Mouse (Mus musculus) liver, embryonic 14.5 days (tissue): Measurements from ENCODE around the gene Cc2d2a. TPM values are rescaled to one million over a fixed set of nuclear protein-coding genes. Genes with fewer than 3 reads are reported as not detected.

Experiments used
- ATAC-seq: fragments of 200-750 bp; cut with Nextera tagmentation; 2 replicates; pipeline ENCODE4 v1.8.0; 2017; ENCODE audit warnings: moderate number of reproducible peaks, mild to moderate bottlenecking, moderate library complexity; ENCODE audit not compliant: insufficient read depth
- DNase-seq, 3 experiments: peaks; one replicate each; pipeline ENCODE4 v3.0.0-alpha.2; 2012 to 2013; ENCODE audit warnings: low read depth in 3 of 3, low spot score in 3 of 3
- H3K27ac ChIP-seq: fragments of 300-500 bp; sonication (generic); 2 replicates; pipeline ENCODE4 v1.5.1; 2014; ENCODE audit warnings: moderate library complexity, mild to moderate bottlenecking, control low read depth, inconsistent platforms
- H3K27me3 ChIP-seq: fragments of 300-500 bp; sonication (generic); 2 replicates; pipeline ENCODE4 v1.6.1; 2014; ENCODE audit warnings: mild to moderate bottlenecking, low read length, moderate library complexity; ENCODE audit not compliant: control insufficient read depth, insufficient read depth
- H3K36me3 ChIP-seq: fragments of 300-500 bp; sonication (generic); replicated peaks from 2 replicates; pipeline ENCODE4 v1.6.1; 2014; ENCODE audit warnings: low read depth; ENCODE audit not compliant: control insufficient read depth, insufficient read depth
- H3K4me1 ChIP-seq, 2 experiments: fragments of 200-500 bp in 1 of 2; fragments of 300-500 bp in 1 of 2; sonication (generic) in 1 of 2; replicated peaks; 2 replicates each; pipeline ENCODE4 v1.6.1; 2012 to 2014; ENCODE audit warnings: antibody characterized with exemption in 1 of 2, inconsistent platforms in 1 of 2, low read length in 1 of 2; ENCODE audit not compliant: control insufficient read depth in 2 of 2, insufficient read depth in 2 of 2
- H3K4me2 ChIP-seq: fragments of 300-500 bp; sonication (generic); 2 replicates; pipeline ENCODE4 v1.6.1; 2014; ENCODE audit warnings: low read depth, mild to moderate bottlenecking, control low read depth, moderate library complexity
- H3K4me3 ChIP-seq, 2 experiments: fragments of 200-500 bp in 1 of 2; fragments of 300-500 bp in 1 of 2; sonication (generic) in 1 of 2; 2 replicates each; pipeline ENCODE4 v1.5.1; 2012 to 2014; ENCODE audit warnings: low read depth in 2 of 2, low read length in 2 of 2, mild to moderate bottlenecking in 2 of 2, control low read depth in 1 of 2, inconsistent platforms in 1 of 2, moderate library complexity in 1 of 2; ENCODE audit not compliant: insufficient read depth in 1 of 2
- H3K9ac ChIP-seq: fragments of 300-500 bp; sonication (generic); replicated peaks from 2 replicates; pipeline ENCODE4 v1.6.1; 2014; ENCODE audit warnings: mild to moderate bottlenecking, control low read depth, moderate library complexity
- H3K9me3 ChIP-seq: fragments of 300-500 bp; sonication (generic); 2 replicates; pipeline ENCODE4 v1.6.1; 2016; ENCODE audit warnings: low read length, mixed read lengths; ENCODE audit not compliant: control insufficient read depth
- CTCF ChIP-seq: IDR thresholded peaks from 2 replicates; pipeline ENCODE4 v1.5.1; 2016; ENCODE audit warnings: antibody characterized with exemption, low read depth, control low read depth
- EP300 ChIP-seq: IDR thresholded peaks from 2 replicates; pipeline ENCODE4 v1.6.1; 2016; ENCODE audit warnings: antibody characterized with exemption, low read depth
- WGBS: fragments of 180-500 bp; shearing (Covaris S2); extraction: QIAGEN DNeasy Blood & Tissue Kit; methylation state at CpG from one replicate; pipeline ENCODE4 v1.1.7; 2014; ENCODE audit not compliant: insufficient replicate concordance; 5-methylcytosine and 5-hydroxymethylcytosine counted together
- polyA plus RNA-seq, 2 experiments: library from polyadenylated mRNA; depleted of rRNA in 1 of 2; stranded (reverse) in 1 of 2; unstranded in 1 of 2; fragments of >200 nt; fragmentation: Nextera tagmentation in 1 of 2; extraction: Ambion mirVana in 1 of 2; gene quantifications; 2 replicates each; pipeline versions ENCODE4 v1.2.1 to v1.2.3; 2012 to 2014

Gene Cc2d2a
- polyA plus RNA-seq (2012; rRNA removed), result 0.98 and 1.4 TPM in 2 replicates
- polyA plus RNA-seq (2014; fragmentation: Nextera tagmentation; extraction: Ambion mirVana), result 0.75 and 1.3 TPM in 2 replicates

GRCm38 (mm10) chr5:43661997-43662961, at the start of gene Cc2d2a:
Cc2d2a (plus strand) TSS chr5:43662346.
- Histone ChIP-seq H3K9me3 (no peaks in the 10 kb centered on the region), H3K27me3 (no peaks in the 10 kb centered on the region), H3K4me3 (peak within 1 kb of the TSS; percentile 37 to 63), H3K4me1 (peaks cover 0 to 4% of the 10 kb centered on the region in 2 experiments; a peak in 2 of 4 replicates), H3K9ac (no peak within 1 kb of the TSS; the same call in 1 of the 2 replicates), H3K4me2 (peak within 1 kb of the TSS; percentile 45), H3K36me3 (no peaks in the 10 kb centered on the region), H3K27ac (no peak within 1 kb of the TSS)
- ATAC-seq (0 out of 2 replicates have a peak, but pooled peaks have one; percentile 18), DNase-seq (peak in 1 of 3 experiments; percentile 9)
- WGBS, result 14% methylated on average over 19 of the region's 19 CpGs
- no peak for TF ChIP-seq EP300

DNA sequence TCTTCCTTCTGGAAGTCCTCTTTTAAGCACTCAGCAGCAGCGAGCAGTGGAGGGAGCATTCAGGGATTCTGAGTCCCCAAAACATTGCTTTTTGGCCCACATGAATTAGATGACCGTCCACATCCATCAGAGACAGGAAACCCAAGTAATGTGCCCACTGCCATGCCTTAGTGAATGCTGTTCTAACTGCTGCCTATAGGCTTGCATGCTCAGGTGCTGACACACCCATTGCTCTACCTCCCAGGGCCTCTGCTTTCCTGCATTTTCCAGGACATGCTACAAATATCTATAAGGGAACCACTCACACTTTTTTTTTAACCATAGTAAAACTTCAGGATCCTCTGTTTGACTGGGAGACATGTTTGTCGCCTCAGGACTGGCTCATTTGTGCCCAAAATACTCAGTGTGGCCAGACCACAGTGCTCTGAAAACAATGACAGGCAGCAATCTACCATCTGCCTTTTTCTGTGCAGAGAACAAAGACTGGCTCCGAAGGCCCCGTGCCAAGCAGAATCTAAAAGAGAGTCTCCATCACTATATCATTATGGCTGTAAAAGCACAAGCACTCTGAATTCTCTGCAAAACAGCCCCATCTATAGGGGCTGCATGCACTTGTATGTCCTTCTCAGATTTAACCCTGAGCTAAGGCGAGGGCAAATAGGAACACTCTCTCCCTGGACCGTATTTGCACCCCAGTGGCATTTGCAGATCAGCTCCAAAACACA, 40.4 kb upstream of the Cc2d2a start:
- TF ChIP-seq CTCF (no peak), EP300 (no peak)
- DNase-seq, result no peak
- no peak overlapping the region for H3K9ac ChIP-seq

DNA sequence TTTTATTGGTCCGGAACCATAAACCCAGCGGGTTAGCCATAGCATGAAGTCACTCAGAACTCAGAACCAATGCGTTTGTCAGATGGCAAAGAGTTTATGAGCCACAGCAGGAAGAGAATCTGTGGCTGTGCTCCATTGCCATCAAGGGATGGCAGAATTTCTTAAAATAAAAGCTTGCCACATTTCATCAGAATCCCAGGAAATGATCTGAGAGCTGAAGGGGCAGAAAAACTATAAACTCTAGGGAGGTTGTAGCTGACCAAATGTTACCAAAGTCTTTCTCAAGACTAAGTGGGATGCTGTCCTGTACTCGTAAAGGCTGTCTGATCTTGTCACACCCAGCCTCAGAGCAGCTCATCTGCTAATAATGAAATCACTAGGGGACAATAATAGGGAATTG, 36.7 kb upstream of the Cc2d2a start:
- Histone ChIP-seq H3K27ac (no peak overlapping the region), H3K4me3 (no peak overlapping the region), H3K27me3 (no peaks in the 10 kb centered on the region), H3K9ac (no peak overlapping the region), H3K9me3 (no peaks in the 10 kb centered on the region), H3K4me2 (no peak overlapping the region), H3K36me3 (no peaks in the 10 kb centered on the region), H3K4me1 (no peaks in the 10 kb centered on the region)
- ATAC-seq (no peak), DNase-seq (no peak)
- 58% methylated on average over 4 of the region's 4 CpGs for WGBS
- no peak for TF ChIP-seq CTCF
- no peak for TF ChIP-seq EP300

More for the DNA sequence above, 40.4 kb upstream of the Cc2d2a start:
- H3K27me3 ChIP-seq, result no peaks in the 10 kb centered on the region
- WGBS, result 45% methylated on average over 7 of the region's 7 CpGs
- H3K4me1 ChIP-seq, result no peaks in the 10 kb centered on the region
- no peaks in the 10 kb centered on the region for H3K9me3 ChIP-seq
- H3K4me3 ChIP-seq, result no peak overlapping the region
- no peak overlapping the region for H3K4me2 ChIP-seq
- no peak for ATAC-seq
- no peaks in the 10 kb centered on the region for H3K36me3 ChIP-seq
- no peak overlapping the region for H3K27ac ChIP-seq

DNA sequence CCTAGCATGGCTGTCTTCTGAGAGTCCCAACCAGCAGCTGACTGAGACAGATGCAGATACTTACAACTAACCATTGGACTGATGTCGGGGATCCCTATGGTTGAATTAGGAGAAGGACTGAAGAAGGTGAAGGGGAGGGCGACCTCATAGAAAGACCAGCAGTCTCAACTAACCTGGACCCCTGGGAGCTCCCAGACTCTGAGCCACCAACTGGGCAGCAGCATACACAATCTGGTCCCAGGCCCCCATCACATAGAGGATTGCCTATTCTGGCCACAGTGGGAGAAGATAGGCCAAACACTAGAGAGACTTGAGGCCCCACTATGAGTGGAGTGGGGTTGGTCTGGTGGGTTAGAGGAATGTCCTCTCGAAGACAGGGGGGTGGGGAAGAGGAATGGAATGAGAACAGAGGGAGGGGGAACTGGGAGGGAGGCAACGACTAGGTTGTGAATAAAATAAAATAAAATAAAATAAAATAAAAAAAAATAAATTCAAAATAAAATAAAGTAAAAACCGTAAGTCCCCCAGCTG, 28.0 kb upstream of the Cc2d2a start:
- no peaks in the 10 kb centered on the region for H3K4me1 ChIP-seq
- TF ChIP-seq EP300 (no peak), CTCF (no peak)
- H3K4me2 ChIP-seq, result no peak overlapping the region
- H3K27me3 ChIP-seq, result no peaks in the 10 kb centered on the region
- no peaks in the 10 kb centered on the region for H3K36me3 ChIP-seq
- no peaks in the 10 kb centered on the region for H3K9me3 ChIP-seq
- WGBS, result 55% methylated on average over 5 of the region's 5 CpGs
- ATAC-seq (no peak), DNase-seq (no peak)
- no peak overlapping the region for H3K9ac ChIP-seq
- no peak overlapping the region for H3K4me3 ChIP-seq
- no peak overlapping the region for H3K27ac ChIP-seq
